Mouse (Mus musculus) forebrain, embryonic 15.5 days (tissue): ENCODE data around the gene Cep97. TPM values are rescaled to one million over a fixed set of nuclear protein-coding genes. Genes with fewer than 3 reads are reported as not detected.

Source experiments
- ATAC-seq: fragments of 200-750 bp; cut with Nextera tagmentation; replicated peaks from 2 replicates; pipeline ENCODE4 v1.8.0; 2017; ENCODE audit warnings: mild to moderate bottlenecking, moderate TSS enrichment, moderate library complexity
- H3K27ac ChIP-seq: fragments of 300-500 bp; sonication (generic); replicated peaks from 2 replicates; pipeline ENCODE4 v1.5.1; 2015; ENCODE audit warnings: mild to moderate bottlenecking, inconsistent platforms
- H3K27me3 ChIP-seq: fragments of 300-500 bp; sonication (generic); 2 replicates; pipeline ENCODE4 v1.6.1; 2015; ENCODE audit warnings: inconsistent platforms
- H3K36me3 ChIP-seq: fragments of 300-500 bp; sonication (generic); 2 replicates; pipeline ENCODE4 v1.6.1; 2015; ENCODE audit warnings: mild to moderate bottlenecking, inconsistent platforms
- H3K4me1 ChIP-seq: fragments of 300-500 bp; sonication (generic); 2 replicates; pipeline ENCODE4 v1.6.1; 2015; ENCODE audit warnings: inconsistent platforms
- H3K4me2 ChIP-seq: fragments of 300-500 bp; sonication (generic); replicated peaks from 2 replicates; pipeline ENCODE4 v1.6.1; 2015; ENCODE audit warnings: mild to moderate bottlenecking, inconsistent platforms
- H3K4me3 ChIP-seq: fragments of 300-500 bp; sonication (generic); 2 replicates; pipeline ENCODE4 v1.5.1; 2015; ENCODE audit warnings: mild to moderate bottlenecking, inconsistent platforms
- H3K9ac ChIP-seq: fragments of 300-500 bp; sonication (generic); replicated peaks from 2 replicates; pipeline ENCODE4 v1.6.1; 2015; ENCODE audit warnings: mild to moderate bottlenecking, inconsistent platforms
- H3K9me3 ChIP-seq: fragments of 300-500 bp; sonication (generic); 2 replicates; pipeline ENCODE4 v1.6.1; 2016; ENCODE audit warnings: inconsistent platforms
- WGBS: fragments of 180-500 bp; shearing (Covaris S2); methylation state at CpG from one replicate; pipeline ENCODE4 v1.1.7; 2015; ENCODE audit warnings: mixed read lengths; 5-methylcytosine and 5-hydroxymethylcytosine counted together
- polyA plus RNA-seq: library from polyadenylated mRNA; unstranded; fragments of >200 nt; fragmentation: Nextera tagmentation; extraction: Ambion mirVana; gene quantifications from 2 replicates; pipeline ENCODE4 v1.2.1, GENCODE M21; 2015

Cep97 gene
- polyA plus RNA-seq, 1 experiment from 2014 or later = 16.3 TPM

DNA sequence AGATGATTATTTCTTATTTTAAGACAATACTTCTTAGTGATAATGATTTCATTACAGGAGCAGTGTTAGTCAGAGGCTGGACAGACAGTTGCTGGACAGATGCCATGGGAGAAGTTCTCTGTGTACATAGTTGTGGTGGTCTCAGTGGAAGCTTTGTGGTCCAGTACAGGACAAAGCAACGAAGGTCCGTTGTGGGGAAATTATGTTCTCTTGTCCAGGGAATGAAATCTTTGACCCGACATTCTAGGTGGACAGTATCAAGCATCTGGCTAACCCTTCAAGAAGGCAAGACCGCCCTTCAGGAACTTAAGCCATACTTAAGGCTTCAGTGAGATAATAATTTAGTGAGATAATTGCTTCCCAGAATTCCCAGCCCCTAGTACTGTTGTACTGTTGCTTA, 4.1 kb upstream of the Cep97 start:
- Histone ChIP-seq H3K9me3 (no peaks in the 10 kb centered on the region), H3K27ac (no peak overlapping the region), H3K27me3 (no peaks in the 10 kb centered on the region), H3K4me3 (no peak overlapping the region), H3K36me3 (no peaks in the 10 kb centered on the region), H3K9ac (no peak overlapping the region), H3K4me2 (no peak overlapping the region), H3K4me1 (no peaks in the 10 kb centered on the region)
- ATAC-seq = no peak
- WGBS = 81% methylated on average over 4 of the region's 4 CpGs

DNA sequence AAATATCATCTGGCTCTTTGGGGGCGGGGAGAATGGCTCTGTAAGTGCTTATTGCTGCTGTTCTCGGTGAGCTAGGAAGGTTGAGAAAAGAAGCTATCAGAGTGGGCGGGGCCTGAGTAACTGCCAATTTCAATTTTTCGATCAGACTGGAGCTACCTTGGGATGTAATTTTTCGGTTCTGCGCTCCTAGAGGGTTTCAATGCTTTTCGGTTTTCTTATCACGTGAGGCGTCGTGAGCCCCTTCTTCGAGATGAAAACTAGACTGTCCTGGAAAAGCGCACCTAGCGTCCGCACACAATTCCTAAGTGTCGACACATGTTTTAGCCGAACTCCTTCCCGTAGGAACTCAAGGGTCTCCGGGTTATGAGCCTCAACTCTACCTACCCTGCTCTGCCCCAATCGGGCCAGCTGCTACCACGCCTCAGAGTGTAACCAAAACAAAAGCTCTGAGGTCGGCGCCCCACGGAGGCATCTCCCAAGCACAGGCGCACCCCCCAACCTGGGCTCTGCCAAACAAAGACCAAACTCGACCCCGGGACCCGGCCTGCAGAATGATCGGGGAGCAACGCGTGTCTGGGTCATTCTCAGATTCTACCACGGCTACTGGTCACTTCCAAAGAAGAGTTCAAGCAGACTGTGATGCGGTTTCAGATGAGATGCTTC, 843 bp downstream of the Cep97 start:
- under 1% methylated on average over 32 of the region's 32 CpGs for WGBS
- Histone ChIP-seq H3K4me2 (peak overlapping the region; percentile 55), H3K36me3 (peaks cover 4% of the 10 kb centered on the region; the same call in 1 of the 2 replicates)

DNA sequence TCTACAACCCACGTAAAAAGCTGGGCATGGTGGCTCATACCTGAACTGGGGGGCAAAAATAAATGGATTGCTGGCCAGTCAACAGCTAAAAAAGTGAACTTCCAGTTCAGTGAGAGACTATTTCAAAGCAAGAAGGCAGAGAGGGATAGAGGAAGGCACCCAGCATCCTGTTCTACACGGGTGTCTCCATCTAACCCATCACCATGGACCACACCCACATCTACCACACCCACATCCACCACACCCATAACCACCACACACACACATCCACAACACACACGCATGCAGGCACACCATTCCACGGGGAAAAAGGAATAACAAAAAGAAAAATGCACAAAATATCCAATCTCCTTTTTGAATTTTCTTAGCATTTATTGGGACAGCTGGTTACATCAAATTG, 10.6 kb downstream of the Cep97 start:
- Histone ChIP-seq H3K9me3 (no peaks in the 10 kb centered on the region), H3K4me2 (no peak overlapping the region), H3K4me3 (no peak overlapping the region), H3K36me3 (peaks cover 46% of the 10 kb centered on the region), H3K27ac (no peak overlapping the region), H3K9ac (no peak overlapping the region), H3K4me1 (no peaks in the 10 kb centered on the region), H3K27me3 (no peaks in the 10 kb centered on the region)
- no peak for ATAC-seq
- 100% methylated on average over 4 of the region's 4 CpGs for WGBS

More for the DNA sequence above, 843 bp downstream of the Cep97 start:
- no peaks in the 10 kb centered on the region for H3K27me3 ChIP-seq
- peak overlapping the region; percentile 69 for H3K27ac ChIP-seq
- no peaks in the 10 kb centered on the region for H3K9me3 ChIP-seq
- peak overlapping the region; percentile 62 for H3K4me3 ChIP-seq
- peak overlapping the region; percentile 65 for H3K9ac ChIP-seq
- peak; percentile 46 for ATAC-seq
- peaks cover 11% of the 10 kb centered on the region; the same call in 1 of the 2 replicates for H3K4me1 ChIP-seq

DNA sequence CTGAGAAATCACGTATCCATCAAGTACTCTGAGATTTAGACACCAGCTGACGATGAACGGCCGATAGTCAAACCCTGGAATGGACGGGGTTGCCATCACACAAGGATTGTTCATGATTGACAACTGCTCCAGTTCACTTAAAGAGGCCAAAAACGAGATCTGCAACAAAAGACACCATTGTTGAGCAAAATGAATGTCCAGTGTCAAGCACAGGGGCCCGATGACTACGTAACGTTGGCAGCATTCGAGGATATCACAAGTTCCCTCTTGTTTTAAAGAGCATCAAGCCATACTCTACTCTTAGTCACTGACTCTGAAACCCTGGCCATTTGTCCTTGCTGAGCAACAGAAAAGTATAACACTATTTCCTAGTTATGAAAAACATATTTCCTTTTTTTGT, 12.6 kb downstream of the Cep97 start:
- no peak for ATAC-seq
- H3K4me3 ChIP-seq = no peak overlapping the region
- no peak overlapping the region for H3K4me2 ChIP-seq
- H3K9me3 ChIP-seq = no peaks in the 10 kb centered on the region
- H3K9ac ChIP-seq = no peak overlapping the region
- no peak overlapping the region for H3K27ac ChIP-seq
- peaks cover 56% of the 10 kb centered on the region for H3K36me3 ChIP-seq
- no peaks in the 10 kb centered on the region for H3K27me3 ChIP-seq
- H3K4me1 ChIP-seq = no peaks in the 10 kb centered on the region
- 87% methylated on average over 10 of the region's 10 CpGs for WGBS

DNA sequence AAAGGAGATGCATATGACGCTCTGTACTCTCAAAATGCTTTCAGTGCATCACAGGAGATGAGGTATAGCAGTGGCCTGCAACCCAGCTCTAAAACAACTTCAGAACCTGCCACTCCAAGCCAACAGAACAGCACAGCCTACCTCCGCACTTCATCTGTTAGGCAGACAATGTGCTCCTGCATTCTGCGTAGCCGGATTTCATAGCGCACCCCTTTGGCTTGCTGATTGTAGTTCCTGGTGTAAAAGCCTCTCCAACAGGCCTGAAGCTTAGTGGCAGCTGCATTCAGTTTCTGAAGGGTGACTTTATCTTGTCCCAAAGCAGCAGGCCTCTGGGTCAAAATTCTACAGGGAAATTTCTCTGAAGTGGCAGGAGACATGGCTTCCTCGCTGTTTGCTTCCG, 19.9 kb downstream of the Cep97 start:
- peaks cover 65% of the 10 kb centered on the region for H3K36me3 ChIP-seq
- no peak for ATAC-seq
- no peaks in the 10 kb centered on the region for H3K27me3 ChIP-seq
- no peak overlapping the region for H3K4me3 ChIP-seq
- H3K4me2 ChIP-seq = no peak overlapping the region
- H3K4me1 ChIP-seq = no peaks in the 10 kb centered on the region
- no peaks in the 10 kb centered on the region for H3K9me3 ChIP-seq
- no peak overlapping the region for H3K9ac ChIP-seq
- WGBS = 94% methylated on average over 7 of the region's 7 CpGs
- no peak overlapping the region for H3K27ac ChIP-seq

DNA sequence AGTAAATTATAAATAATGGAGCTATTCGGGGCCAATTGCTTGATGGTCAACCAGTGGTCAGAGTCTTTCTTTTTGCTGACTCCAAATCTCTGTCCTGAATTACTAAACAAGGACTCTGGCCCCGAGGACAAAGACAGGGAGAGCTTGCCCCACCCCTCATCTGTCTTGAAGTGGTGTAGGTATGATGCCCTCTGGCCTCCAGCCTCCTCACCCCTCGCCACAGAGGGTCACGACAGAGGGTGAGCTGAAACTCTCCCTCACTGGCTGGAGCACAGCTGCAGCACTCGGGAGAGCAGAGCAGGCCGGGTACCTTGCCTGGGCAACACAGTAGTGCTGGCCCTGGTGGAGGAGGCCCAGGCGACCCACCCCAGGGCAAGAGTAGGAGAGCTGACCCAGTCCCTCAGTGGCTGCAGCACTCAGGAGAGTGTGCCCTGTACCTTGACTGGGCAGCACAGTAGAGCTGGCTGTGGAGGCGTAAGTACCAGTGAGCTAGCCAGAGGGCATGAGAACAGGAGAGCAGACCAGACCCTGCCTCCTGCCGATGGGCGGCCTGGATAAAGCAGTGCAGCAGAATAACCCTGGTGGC, 24.4 kb downstream of the Cep97 start:
- Histone ChIP-seq H3K27ac (no peak overlapping the region), H3K27me3 (no peaks in the 10 kb centered on the region), H3K4me1 (no peaks in the 10 kb centered on the region), H3K4me2 (no peak overlapping the region), H3K36me3 (peaks cover 51% of the 10 kb centered on the region), H3K9me3 (no peaks in the 10 kb centered on the region), H3K9ac (no peak overlapping the region), H3K4me3 (no peak overlapping the region)
- peak; percentile 58; the same call in 1 of the 2 replicates for ATAC-seq
- 92% methylated on average over 10 of the region's 10 CpGs for WGBS

DNA sequence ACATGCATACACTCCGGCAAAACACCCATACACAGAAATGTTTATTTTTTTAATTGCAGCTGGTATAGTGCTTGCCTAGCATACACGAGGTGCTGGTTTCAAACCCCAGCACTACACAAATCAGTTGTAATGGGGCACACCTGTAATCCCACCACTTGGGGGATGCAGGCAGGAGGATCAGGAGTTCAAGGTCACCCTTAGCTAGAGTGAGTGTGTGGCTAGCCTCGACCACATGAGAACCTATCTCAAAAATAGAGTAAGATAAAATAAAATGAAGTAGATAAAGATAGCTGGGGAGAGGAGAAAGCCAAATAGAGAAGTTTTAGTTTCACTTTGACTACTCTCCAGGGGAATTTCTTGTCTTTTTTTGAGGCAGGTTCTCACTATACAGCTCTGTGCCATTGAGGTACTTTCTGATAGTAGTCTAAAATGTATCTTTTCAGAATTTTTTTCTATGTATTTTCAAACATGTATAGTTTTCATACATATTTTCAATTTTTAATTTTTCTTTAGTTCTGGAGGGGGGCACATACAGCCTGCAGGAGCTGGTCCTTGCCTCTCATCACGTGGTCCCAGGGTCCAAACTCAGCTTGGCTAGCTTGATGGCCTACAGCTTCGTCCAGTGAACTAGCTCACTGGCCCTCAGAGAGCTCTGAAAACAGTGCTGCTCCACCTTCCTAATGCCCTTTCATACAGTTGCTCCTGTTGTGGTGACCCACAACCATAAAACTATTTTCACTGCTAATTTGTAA, 27.6 kb downstream of the Cep97 start:
- Histone ChIP-seq H3K27ac (no peak overlapping the region), H3K4me3 (no peak overlapping the region), H3K9me3 (no peaks in the 10 kb centered on the region), H3K4me2 (no peak overlapping the region), H3K27me3 (no peaks in the 10 kb centered on the region), H3K9ac (no peak overlapping the region), H3K4me1 (no peaks in the 10 kb centered on the region), H3K36me3 (peaks cover 38% of the 10 kb centered on the region)
- WGBS = 95% methylated on average over 5 of the region's 5 CpGs
- ATAC-seq = no peak

DNA sequence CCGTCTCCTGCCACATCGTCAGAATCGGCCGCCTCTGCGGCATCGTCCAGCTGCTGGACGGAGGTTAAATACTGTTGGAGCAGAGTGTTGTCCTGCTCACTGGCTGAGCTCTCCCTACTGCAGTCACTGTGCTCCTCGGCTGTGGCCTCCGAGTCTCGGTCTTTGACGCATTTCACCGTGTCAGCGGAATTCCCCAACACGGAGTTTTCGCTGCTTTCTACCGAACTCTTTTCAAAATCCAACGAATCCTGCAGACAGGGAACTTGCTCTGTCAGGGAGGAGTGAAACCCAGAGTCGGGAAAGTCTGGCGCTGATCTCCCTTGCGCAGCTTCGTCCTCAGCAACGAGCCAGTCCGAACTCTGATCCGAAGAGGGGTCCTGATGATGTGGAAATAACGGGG, 29.3 kb downstream of the Cep97 start:
- no peaks in the 10 kb centered on the region for H3K27me3 ChIP-seq
- no peak overlapping the region for H3K4me3 ChIP-seq
- H3K9ac ChIP-seq = no peak overlapping the region
- peaks cover 26% of the 10 kb centered on the region for H3K36me3 ChIP-seq
- WGBS = 93% methylated on average over 25 of the region's 25 CpGs
- no peaks in the 10 kb centered on the region for H3K9me3 ChIP-seq
- ATAC-seq = no peak
- H3K27ac ChIP-seq = no peak overlapping the region
- no peak overlapping the region for H3K4me2 ChIP-seq
- no peaks in the 10 kb centered on the region for H3K4me1 ChIP-seq

DNA sequence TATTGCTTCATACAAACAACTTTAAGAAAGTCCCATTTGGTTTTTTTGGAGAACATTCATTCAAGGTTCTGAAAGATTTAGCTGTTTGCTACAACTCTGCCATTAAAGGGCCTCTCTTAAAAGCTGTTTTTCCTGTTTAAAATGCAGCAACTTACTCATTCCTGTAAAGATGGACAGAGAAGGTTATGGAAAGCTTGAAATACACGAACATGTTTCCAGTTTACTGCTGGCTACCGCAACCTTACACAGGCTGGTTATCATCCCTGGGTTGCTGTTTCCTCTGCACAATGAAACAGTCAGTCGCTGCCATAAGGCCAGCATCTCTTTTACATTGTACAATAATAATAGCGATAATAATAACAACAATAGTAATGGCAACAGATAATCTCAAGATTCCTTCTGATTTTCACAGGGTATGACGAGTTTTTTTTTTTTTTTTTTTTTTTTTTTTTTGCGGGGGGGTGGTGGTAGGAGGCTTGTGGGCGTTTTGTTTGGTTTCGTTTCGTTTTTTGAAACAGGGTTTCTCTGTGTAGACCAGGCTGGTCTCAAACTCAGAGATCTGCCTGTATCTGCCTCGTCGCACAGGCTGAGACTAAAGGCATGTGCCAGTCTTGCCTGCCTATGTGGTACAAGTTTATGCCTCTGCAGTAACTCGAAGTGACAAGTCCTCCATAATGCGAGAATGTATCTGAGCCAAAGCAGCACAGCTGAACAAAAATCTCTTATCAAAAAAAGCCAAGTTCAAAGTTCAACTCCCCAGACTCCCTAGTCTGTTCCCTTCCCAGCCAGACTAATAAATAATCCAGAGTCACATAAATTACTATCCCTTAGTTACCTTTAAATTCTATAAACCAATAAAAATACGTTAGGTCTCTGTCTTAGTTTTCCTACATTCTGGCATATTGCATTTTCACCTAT, 32.6 kb downstream of the Cep97 start:
- 91% methylated on average over 14 of the region's 14 CpGs for WGBS
- Histone ChIP-seq H3K27me3 (no peaks in the 10 kb centered on the region), H3K27ac (no peak overlapping the region), H3K4me2 (no peak overlapping the region), H3K4me1 (no peaks in the 10 kb centered on the region), H3K9me3 (no peaks in the 10 kb centered on the region), H3K36me3 (peaks cover 22% of the 10 kb centered on the region), H3K4me3 (no peak overlapping the region), H3K9ac (no peak overlapping the region)
- no peak for ATAC-seq

DNA sequence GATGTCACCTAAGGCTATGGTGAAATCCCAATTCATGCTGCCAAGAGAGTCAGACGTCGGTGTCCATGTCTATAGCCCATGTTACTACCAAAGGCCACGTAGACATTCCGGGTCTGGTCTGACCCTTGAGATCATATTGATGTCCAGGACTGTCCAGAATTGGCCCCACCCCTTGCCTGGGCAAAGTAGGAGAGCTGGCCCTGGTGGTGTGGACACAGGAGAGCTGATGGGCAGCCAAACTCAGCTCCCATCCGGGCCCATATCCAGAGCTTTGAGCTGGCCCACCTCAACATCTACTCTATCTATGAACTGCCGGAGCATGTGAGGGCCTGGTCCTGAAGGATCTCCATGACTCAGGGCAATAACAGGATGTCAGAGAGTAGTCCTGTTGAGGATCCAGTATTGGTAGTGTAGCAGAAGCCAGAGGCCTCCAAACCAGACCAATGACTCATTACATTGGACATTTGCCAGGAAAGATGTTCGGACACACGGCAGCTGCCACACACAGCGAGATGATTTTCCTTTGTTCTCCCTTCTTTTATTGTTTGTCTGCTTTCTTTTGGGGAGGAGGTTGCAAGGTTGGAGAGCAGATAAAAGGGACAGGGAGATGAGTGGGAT, 36.2 kb downstream of the Cep97 start:
- peaks cover 16% of the 10 kb centered on the region for H3K4me1 ChIP-seq
- no peaks in the 10 kb centered on the region for H3K9me3 ChIP-seq
- H3K4me3 ChIP-seq = no peak overlapping the region
- WGBS = 74% methylated on average over 9 of the region's 9 CpGs
- H3K9ac ChIP-seq = no peak overlapping the region
- H3K27ac ChIP-seq = no peak overlapping the region
- ATAC-seq = no peak
- no peak overlapping the region for H3K4me2 ChIP-seq
- H3K27me3 ChIP-seq = no peaks in the 10 kb centered on the region
- H3K36me3 ChIP-seq = peaks cover 7% of the 10 kb centered on the region; the same call in 1 of the 2 replicates

DNA sequence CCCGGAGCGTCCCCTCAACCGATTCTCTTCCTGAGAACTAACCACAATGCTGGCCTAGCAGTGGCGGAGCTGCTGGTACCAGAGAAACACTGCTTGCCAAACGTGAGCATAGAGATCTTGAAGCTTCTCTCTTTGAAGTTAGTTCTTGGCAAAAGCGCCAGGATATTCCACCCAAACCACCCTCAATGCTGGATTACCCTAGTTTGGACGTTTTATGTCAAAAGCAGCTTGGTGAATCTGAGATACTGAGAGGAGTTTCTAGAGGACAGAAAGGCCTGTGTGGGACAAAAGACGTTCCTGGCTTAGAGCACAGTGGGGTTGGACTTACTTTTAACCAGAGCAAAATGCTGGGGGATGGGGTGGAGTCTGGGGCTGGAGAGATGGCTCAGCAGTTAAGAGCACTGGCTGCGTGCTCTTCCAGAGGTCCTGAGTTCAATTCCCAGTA, 39.0 kb downstream of the Cep97 start:
- peak overlapping the region; percentile 52 for H3K4me3 ChIP-seq
- peak; percentile 15 for ATAC-seq
- WGBS = 2% methylated on average over 9 of the region's 9 CpGs

More for the DNA sequence above, 39.0 kb downstream of the Cep97 start:
- Histone ChIP-seq H3K9me3 (no peaks in the 10 kb centered on the region), H3K27me3 (no peaks in the 10 kb centered on the region), H3K36me3 (no peaks in the 10 kb centered on the region), H3K4me1 (peaks cover 19% of the 10 kb centered on the region), H3K4me2 (peak overlapping the region; percentile 66), H3K27ac (peak overlapping the region; percentile 90), H3K9ac (peak overlapping the region; percentile 58)
